Mouse (Mus musculus) right cerebral cortex, adult 18-20 months (tissue): ENCODE results near the gene Tmem223.

Experiments
- DNase-seq: peaks from one replicate; pipeline ENCODE4 v3.0.0; 2022; ENCODE audit warnings: mixed read lengths

Tmem223 gene

DNA sequence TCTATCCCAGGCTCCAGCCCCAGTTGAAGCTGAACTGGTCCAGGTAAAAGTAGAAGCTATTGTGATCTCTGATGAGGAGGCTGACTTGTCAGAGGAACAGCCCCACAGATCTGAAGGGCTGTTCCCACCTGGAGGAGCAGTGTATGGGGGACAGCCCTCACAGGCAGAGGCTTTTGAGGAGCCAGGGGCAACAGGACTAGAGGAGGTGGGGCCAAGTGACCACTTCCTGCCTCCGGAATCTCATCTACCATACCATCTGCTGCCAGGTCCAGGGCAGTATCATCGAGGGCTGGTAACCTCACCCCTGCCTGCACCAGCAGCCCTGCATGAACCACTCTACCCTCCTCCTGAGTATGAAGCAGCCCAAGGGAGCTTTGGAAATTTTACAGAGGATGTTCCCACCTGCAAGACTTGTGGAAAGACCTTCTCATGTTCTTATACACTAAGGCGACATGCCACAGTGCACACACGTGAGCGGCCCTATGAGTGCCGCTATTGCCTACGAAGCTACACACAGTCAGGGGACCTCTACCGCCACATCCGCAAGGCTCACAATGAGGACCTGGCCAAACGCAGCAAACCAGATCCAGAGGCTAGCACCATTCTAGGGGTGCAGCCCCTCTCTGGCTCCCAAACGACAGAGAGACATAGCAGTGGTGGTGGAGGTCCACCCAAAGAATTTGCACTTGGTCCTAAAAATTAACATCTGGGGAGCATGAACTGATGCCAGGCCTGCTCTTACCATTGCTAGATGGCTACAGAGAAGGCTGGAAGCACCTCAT is 33.3 kb downstream of the Tmem223 start:
- DNase-seq: no peak

- no peak for DNase-seq
Observed at GRCm38 (mm10) chr19:8806810-8807209, 36.0 kb downstream of the Tmem223 start.

- no peak for DNase-seq
Observed at GRCm38 (mm10) chr19:8815812-8816211, 45.0 kb downstream of the Tmem223 start.

DNA sequence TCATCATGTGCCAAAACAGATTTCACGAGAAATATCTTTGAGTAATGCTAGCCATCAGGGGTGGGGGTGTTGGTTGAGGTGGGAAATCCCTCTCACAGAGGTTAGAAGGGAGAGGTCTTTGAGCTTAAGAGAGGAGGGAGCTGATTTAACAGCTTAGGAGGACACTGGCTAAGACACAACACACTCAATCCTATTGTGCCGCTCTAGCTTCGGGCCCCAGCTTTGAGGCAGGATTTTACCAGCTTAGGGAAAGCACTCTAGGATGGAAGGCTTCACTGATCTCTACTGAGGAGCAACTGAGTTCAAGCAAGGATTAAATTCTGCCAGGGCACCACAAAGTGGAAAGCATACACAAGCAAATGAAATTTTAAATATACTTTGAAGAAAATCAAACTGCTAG is 46.2 kb downstream of the Tmem223 start:
- no peak for DNase-seq

DNA sequence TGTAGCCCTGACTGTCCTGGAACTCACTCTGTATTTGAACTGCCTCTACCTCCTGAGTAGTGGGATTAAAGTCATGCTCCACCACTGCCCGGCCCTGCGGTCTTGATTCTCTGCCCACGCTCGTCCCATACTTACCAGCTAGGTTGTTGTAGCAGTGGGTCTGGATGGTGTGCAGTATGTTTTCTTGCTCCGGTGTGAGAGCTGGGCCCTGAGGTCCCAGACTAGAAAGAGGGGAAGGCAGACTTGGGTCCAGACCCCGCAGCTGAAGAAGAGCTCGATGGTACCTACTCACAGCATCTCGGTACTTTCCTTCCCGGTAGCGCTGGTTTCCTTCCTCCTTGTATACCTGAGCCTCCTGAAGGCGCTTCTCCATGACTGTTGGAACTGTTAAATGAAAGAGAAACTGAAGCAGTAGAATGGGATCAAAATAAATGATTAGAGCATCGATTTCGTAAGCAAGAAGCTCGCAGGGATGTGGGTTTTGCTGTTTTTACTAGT is 47.6 kb downstream of the Tmem223 start:
- DNase-seq: no peak

DNA sequence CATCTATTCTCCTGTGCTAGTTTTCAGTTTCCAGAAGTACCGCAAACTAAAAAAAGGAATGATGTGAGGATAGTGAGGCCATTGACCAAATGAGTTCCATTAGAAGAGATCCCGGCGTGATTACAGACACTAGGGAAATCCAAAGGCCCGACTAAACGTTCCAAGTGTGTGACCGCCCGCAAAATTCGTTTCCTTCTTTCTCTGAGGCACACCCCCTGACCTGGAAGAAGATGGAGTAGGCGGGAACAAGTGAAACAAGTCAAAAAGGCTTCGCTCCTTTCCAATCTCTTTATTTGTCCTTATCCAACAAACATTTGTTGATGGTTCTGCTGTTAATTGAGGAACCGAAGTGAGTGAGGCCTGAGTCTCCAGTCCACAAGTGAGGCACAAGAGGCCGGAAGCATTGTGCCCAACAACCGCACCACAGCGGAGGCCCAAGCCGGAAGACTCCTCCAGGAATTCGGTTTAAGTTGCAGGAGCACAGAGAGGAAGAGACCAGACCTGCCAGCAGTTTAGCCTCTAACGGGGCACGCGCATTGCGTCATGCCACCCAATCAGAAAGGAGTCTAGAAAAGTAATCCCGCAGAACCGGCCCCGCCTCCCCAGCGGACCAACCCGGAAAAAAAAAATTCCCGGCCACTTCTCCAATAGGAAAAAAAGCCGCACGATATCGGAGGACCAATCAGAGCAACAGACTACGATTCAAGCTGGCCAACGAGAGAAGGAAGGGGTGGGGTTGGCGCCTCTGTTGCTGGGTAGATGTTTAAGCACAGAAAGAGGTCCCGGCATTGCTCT is 48.2 kb downstream of the Tmem223 start, which contains the start of gene Ttc9c:
Ttc9c (minus strand) TSS at position 533 of the 795 bp plus-strand sequence.
- peak; percentile 99 for DNase-seq

- DNase-seq: peak; percentile 99
Observed at GRCm38 (mm10) chr19:8819596-8820423, 49.0 kb downstream of the Tmem223 start, which contains the start of gene Hnrnpul2. Gene Hnrnpul2, plus strand, starts transcription at chr19:8820010.

- DNase-seq: no peak
Observed at GRCm38 (mm10) chr19:8820424-8820956, 49.7 kb downstream of the Tmem223 start.

DNA sequence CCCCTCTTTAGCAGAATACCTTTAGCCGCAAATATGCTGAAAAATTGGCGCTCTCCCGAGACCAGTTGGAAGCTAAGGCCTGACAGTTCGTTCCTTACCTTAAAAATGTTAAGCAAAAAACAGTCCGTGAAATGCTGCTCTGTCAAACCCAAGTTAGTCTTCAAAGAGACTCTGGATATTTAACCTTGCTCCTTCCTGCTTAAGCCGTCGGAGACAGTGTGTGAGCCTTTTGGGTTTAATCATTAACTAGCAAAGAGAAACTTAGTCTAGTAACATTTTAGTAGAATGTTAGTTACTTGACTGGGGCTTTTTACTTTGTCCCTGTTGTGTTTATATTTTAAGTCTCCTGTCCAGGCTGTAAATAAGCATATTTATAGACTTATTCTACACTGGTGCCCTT is 50.4 kb downstream of the Tmem223 start:
- DNase-seq: no peak
